Mouse (Mus musculus) heart, postnatal 10 days (tissue): Measurements from ENCODE around the gene Ccdc62. TPM values are rescaled to one million over a fixed set of nuclear protein-coding genes. Genes with fewer than 3 reads are reported as not detected.

Experiments used
- DNase-seq, 2 experiments: peaks; one replicate each; pipeline ENCODE4 v3.0.0; 2021
- intact Hi-C: fragments of 180-260 bp; cut with DNase I; formaldehyde crosslinking; loops from one replicate; pipeline ENCODE4 v1.15.1; 2025
- total RNA-seq, 2 experiments: library from RNA; stranded (reverse); gene quantifications; 2 replicates each; pipeline ENCODE4 v1.2.3; 2021

Gene Ccdc62
- total RNA-seq, 2 experiments from 2014 or later, result 2.2 to 3.1 TPM

- intact Hi-C loops, result no loop called here
- no peak for DNase-seq
Measured at GRCm38 (mm10) chr5:123977231-123977630, 46.8 kb downstream of the Ccdc62 start.

- intact Hi-C loops, result no loop called here
- no peak for DNase-seq
Measured at GRCm38 (mm10) chr5:123978131-123978530, 47.7 kb downstream of the Ccdc62 start.

- peak in 1 of 2 experiments; percentile 45 for DNase-seq
- intact Hi-C loops, result no loop called here
Measured at GRCm38 (mm10) chr5:123979221-123979979, 48.9 kb downstream of the Ccdc62 start.

GRCm38 (mm10) chr5:123979980-123980369, 49.5 kb downstream of the Ccdc62 start:
- intact Hi-C loops, result no loop called here
- no peak for DNase-seq

- DNase-seq, result no peak
- intact Hi-C loops, result no loop called here
Measured at GRCm38 (mm10) chr5:123980521-123981249, 50.2 kb downstream of the Ccdc62 start.

GRCm38 (mm10) chr5:123981250-123981554, 50.7 kb downstream of the Ccdc62 start:
- DNase-seq, result peak in 1 of 2 experiments; percentile 54
- intact Hi-C loops, result no loop called here

GRCm38 (mm10) chr5:123982838-123983237, 52.4 kb downstream of the Ccdc62 start:
- DNase-seq, result no peak
- intact Hi-C loops, result no loop called here

GRCm38 (mm10) chr5:123985434-123985833, 55.0 kb downstream of the Ccdc62 start:
- intact Hi-C loops, result no loop called here
- no peak for DNase-seq

GRCm38 (mm10) chr5:123986925-123987324, 56.4 kb downstream of the Ccdc62 start:
- intact Hi-C loops, result no loop called here
- DNase-seq, result no peak

- intact Hi-C loops, result no loop called here
- no peak for DNase-seq
Measured at GRCm38 (mm10) chr5:123987511-123987910, 57.0 kb downstream of the Ccdc62 start.

- DNase-seq, result no peak
- intact Hi-C loops, result loop anchor here (5.0 kb wide), 1 partner anchor 168 kb away; no protein-coding TSS in a partner anchor
Measured at GRCm38 (mm10) chr5:123989941-123990885, 59.7 kb downstream of the Ccdc62 start.

- intact Hi-C loops, result loop anchor here (5.0 kb wide), 1 partner anchor 169 kb away; no protein-coding TSS in a partner anchor
- no peak for DNase-seq
Measured at GRCm38 (mm10) chr5:123991321-123991720, 60.8 kb downstream of the Ccdc62 start.

GRCm38 (mm10) chr5:123992193-123992637, 61.7 kb downstream of the Ccdc62 start:
- DNase-seq, result peak; percentile 84 to 88
- intact Hi-C loops, result loop anchor here (1.0 to 5.0 kb wide), 3 partner anchors 19 to 170 kb away; partner anchors contain the start of gene Hip1r

GRCm38 (mm10) chr5:123992794-123993193, 62.3 kb downstream of the Ccdc62 start:
- intact Hi-C loops, result loop anchor here (1.0 to 5.0 kb wide), 3 partner anchors 19 to 170 kb away; partner anchors contain the start of gene Hip1r
- DNase-seq, result peak; percentile 94 to 96

GRCm38 (mm10) chr5:123993263-123994036, 63.0 kb downstream of the Ccdc62 start:
- DNase-seq, result peak; percentile 86 to 91
- intact Hi-C loops, result loop anchor here (5.0 kb wide), 1 partner anchor 171 kb away; no protein-coding TSS in a partner anchor

- intact Hi-C loops, result loop anchor here (5.0 kb wide), 1 partner anchor 172 kb away; no protein-coding TSS in a partner anchor
Measured at GRCm38 (mm10) chr5:123994468-123994867, 64.0 kb downstream of the Ccdc62 start.

GRCm38 (mm10) chr5:123995388-123995787, 64.9 kb downstream of the Ccdc62 start:
- intact Hi-C loops, result no loop called here
- no peak for DNase-seq

More at GRCm38 (mm10) chr5:123994468-123994867, 64.0 kb downstream of the Ccdc62 start:
- no peak for DNase-seq

GRCm38 (mm10) chr5:123996194-123996593, 65.7 kb downstream of the Ccdc62 start:
- no peak for DNase-seq
- intact Hi-C loops, result no loop called here

- intact Hi-C loops, result no loop called here
- DNase-seq, result no peak
Measured at GRCm38 (mm10) chr5:123996695-123997094, 66.2 kb downstream of the Ccdc62 start.
